Mouse (Mus musculus) frontal cortex, adult 2 months (tissue): ENCODE data around the gene Aurkaip1. TPM values are rescaled to one million over a fixed set of nuclear protein-coding genes. Genes with fewer than 3 reads are reported as not detected.

Experiments
- DNase-seq, 2 experiments: peaks; one replicate each; pipeline ENCODE4 v3.0.0; 2022; ENCODE audit warnings: low spot score in 1 of 2; ENCODE audit errors: extremely low spot score in 1 of 2
- polyA plus RNA-seq: library from polyadenylated mRNA; depleted of rRNA; stranded (reverse); fragments of >200 nt; gene quantifications from 2 replicates; pipeline ENCODE4 v1.2.3, GENCODE M21; 2012; rRNA removed

Aurkaip1 gene
- polyA plus RNA-seq, 1 experiment: 131 TPM

DNA sequence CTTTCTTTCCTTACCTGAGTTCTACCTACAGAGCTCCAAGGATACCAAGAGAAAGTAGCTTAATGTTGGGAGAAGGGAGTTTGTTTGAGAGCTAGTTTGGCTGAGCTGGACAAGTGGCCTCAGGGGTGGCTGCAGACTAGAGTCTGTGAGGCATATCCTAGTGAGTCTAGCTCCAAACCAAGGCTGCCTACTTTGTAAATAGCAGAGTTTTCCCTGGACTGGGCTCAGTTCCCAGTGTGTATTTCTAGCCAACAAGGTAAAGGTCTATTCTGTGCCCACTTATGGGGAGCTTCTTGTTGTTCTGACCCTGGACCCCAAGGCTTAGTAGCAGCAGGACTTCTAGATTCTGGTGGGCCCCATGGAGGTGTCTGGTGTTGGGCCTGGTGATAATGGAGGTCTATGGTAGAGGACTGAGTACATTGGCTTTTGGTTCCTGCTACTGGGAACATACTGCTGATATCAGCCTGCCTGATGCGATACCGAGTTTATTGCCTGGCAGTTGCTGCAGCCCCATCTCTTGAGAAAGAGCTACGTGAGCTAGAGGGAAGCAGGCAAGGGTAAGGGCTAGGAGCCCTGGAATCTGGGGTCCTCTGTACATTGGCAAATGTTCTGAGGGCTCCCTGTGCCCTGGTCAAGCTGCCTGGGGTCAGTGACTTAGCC is 18.9 kb downstream of the Aurkaip1 start:
- no peak for DNase-seq

- DNase-seq: no peak
Measured at GRCm38 (mm10) chr4:155851368-155851767, 20.3 kb downstream of the Aurkaip1 start.

DNA sequence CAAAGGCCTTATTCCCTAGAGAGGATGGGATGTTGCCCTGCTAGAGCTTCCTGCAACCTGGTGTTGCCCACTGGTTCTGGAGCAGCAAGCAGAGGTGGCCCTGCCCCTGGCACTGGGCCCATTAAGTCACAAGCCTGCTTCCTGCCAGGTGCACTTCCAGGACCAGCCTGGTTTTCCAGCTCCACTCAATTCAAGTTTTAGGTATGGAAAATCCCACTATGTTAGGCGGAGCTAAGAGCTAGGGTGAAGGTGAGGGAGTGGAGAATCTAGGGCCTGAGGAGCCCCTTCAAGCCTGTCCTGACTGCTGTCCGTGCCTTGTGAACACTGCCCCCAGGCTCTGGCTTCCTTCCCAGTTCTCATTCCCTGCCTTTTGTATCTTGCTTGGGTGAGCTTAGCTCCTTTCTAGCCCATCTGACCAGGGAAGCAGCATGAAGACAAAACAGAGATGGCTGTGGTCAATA is 20.9 kb downstream of the Aurkaip1 start:
- no peak for DNase-seq

- no peak for DNase-seq
Measured at GRCm38 (mm10) chr4:155853421-155853820, 22.3 kb downstream of the Aurkaip1 start.

GRCm38 (mm10) chr4:155854991-155855390 is 23.9 kb downstream of the Aurkaip1 start:
- no peak for DNase-seq

DNA sequence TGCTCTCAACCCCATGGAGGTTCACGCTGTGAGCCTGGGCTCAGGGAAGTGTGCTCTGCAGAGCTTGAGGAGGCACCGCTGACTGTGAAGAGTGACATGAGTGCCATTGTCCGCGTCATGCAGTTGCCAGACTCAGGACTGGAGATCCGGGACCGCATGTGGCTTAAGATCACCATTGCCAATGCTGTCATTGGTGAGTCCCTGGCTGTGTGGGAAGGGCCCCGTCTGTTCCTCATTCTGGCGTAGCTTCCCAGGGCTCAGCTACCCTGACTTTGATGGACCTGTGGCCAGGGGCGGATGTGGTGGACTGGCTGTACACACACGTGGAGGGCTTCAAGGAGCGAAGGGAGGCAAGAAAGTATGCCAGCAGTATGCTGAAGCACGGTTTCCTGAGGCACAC is 25.0 kb downstream of the Aurkaip1 start:
- no peak for DNase-seq

GRCm38 (mm10) chr4:155856881-155857280 is 25.8 kb downstream of the Aurkaip1 start:
- no peak for DNase-seq

DNA sequence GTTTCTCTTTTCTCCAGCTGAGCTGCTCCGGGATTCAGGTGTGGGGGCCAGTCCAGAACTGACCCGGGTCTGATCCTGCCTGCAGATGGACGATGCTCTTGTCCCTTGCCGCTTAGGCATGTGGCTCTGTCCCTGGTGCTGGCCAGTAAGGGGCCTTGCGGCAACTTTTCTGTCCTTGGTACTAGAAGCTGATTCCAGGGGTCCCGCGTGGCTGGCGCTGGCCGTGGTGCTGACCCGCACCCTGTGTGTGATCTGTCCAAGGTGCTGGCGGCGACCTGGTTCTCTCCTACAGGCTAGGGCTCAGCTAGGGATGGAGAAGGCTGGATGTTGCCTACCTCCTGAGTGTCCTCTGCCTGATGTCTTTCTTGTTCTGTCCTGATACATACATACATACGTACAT is 28.2 kb downstream of the Aurkaip1 start:
- no peak for DNase-seq

DNA sequence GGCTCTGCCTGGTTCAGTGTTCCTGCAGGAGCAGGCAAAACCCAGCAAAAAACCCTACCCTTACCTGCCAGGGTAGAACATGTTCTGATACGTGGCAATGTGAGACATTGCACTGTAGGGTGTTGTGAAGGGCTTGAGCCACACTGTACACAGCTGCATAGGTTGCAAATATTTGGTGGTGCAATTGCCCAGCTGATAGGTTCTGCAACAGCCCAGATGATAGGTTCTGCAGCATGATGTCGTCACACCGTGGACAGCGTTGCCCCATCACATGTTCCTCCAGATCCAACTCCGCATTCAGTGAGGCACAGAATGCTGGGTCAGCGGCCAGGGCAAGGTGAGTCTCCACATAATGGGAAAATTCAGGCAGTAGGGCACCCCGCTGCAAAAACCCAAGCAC is 30.7 kb downstream of the Aurkaip1 start:
- DNase-seq: no peak

- DNase-seq: no peak
Measured at GRCm38 (mm10) chr4:155863001-155863400, 31.9 kb downstream of the Aurkaip1 start, which contains the start of gene Tas1r3. TSS of gene Tas1r3 (minus strand) at chr4:155863362.

DNA sequence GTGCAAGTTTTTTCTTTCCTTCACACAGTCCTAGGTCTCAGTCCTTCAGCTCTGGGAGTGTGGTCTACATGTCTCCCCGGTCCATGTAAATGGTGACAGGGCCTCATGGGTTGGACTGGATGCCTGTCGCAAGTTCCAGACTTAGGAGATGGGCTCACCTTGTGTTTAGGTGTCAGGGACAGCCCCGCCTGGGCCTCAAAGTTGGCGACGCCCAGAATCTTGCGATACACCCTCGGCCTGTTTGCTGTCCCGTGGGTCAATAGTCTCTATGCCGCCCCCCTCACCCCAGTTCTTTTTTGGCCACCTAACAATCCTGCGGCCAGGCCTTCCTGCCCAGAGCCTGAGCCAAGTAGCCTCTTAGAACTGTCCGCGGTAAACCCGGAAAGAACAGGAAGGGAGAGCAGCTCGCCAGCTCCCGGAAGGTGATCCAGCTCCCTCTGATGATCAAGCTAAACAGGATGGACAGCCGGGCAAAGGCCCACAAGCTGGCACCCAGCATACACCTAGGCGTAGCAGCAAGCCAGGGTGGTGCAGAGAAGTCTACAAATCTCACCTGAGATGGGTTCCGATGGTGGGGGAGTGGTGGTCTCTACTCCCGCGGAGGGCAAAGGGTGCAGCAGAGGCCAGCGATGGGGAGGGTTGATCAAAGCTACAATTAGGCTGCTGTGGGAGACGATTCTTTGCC is 37.7 kb downstream of the Aurkaip1 start:
- DNase-seq: no peak

DNA sequence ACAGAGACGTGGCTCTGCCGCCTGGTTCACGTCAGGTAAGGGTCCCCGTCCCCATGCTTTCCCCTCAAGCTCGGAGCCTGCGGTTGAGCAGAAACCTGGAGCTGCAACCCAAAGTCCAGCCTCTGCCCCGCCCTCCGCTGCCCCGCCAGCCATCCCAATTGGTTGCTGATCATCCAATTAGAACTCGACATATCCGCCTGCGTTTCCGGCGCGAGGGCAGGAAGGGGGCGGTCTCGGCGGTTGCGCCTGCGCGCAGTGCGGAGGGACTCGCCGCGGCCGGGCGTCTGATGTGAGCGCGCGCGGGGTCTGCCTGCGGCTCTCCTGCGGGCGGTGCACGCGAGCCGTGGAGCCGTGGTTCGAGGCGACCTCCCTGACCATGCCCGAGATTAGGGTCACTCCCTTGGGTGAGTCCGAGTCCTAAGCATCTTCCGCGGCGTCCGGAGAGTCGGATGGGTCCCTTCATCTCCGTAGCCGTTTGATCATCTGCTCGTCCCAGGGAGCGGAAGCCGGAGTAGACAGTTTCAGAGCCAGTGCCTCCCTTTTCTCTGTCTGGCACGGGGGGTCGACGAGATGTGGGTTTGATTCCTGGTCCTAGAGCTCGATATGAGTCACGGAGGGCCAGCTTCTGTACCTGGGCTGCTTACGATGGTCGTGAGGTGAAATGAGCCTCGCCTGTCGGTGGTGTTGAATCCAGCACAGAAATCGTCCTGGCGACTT is 38.4 kb downstream of the Aurkaip1 start, which contains the start of the genes Cptp and Ints11:
TSS of gene Cptp (minus strand) at position 124 of the 717 bp plus-strand sequence.
TSS of gene Ints11 (plus strand) at position 230 of the 717 bp plus-strand sequence.
- DNase-seq: peak; percentile 93 to 98

DNA sequence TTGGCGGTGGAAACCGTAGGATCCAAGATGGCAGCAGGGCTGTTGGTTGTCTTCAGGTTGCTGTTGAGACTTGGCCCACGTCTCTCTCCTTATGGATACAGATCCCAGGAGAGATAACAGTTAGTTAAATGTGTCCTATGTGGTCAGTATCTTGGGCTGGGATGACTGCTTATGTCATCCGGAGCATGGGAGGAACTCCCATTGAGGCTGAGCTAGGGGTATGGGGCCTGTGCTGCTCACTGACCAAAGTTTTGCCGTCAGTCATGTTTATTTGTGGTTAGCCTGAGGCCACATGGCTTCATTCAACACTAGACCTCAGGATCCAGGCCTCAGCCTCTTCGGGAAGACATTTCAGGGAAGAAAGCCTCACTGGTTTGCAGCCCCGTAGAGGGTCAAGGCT is 40.3 kb downstream of the Aurkaip1 start:
- no peak for DNase-seq

Other genes with a start within 250 kb of the Aurkaip1 start
- 19.6 and 20.6 TPM in 2 replicates for gene Slc35e2, start 229.9 kb upstream of the Aurkaip1 start, polyA plus RNA-seq
- gene Cdk11b, start 206.4 kb upstream of the Aurkaip1 start, polyA plus RNA-seq: 60.7 and 65.4 TPM in 2 replicates
- gene Gm10563, start 185.9 kb upstream of the Aurkaip1 start, polyA plus RNA-seq: not detected in 2 replicates
- 4.6 TPM in 2 replicates for gene Mmp23, start 177.9 kb upstream of the Aurkaip1 start, polyA plus RNA-seq
- gene Mib2, start 162.1 kb upstream of the Aurkaip1 start, polyA plus RNA-seq: 136 and 143 TPM in 2 replicates
- gene Fndc10, start 136.9 kb upstream of the Aurkaip1 start, polyA plus RNA-seq: 52.0 and 57.4 TPM in 2 replicates
- 134 and 142 TPM in 2 replicates for gene Ssu72, start 126.5 kb upstream of the Aurkaip1 start, polyA plus RNA-seq
- gene Tmem240, start 96.5 kb upstream of the Aurkaip1 start, polyA plus RNA-seq: 62.9 and 63.6 TPM in 2 replicates
- 88.4 and 95.8 TPM in 2 replicates for gene Atad3a, start 70.2 kb upstream of the Aurkaip1 start, polyA plus RNA-seq
- gene Vwa1, start 56.6 kb upstream of the Aurkaip1 start, polyA plus RNA-seq: 30.7 and 31.8 TPM in 2 replicates
- 24.2 and 26.8 TPM in 2 replicates for gene Tmem88b, start 45.4 kb upstream of the Aurkaip1 start, polyA plus RNA-seq
- not detected in 2 replicates for gene Ankrd65, start 40.8 kb upstream of the Aurkaip1 start, polyA plus RNA-seq
- gene Mrpl20, start 28.4 kb upstream of the Aurkaip1 start, polyA plus RNA-seq: 101 and 116 TPM in 2 replicates
- 127 and 144 TPM in 2 replicates for gene Ccnl2, start 18.8 kb upstream of the Aurkaip1 start, polyA plus RNA-seq
- 19.0 and 19.3 TPM in 2 replicates for gene Mxra8, start 8.4 kb downstream of the Aurkaip1 start, polyA plus RNA-seq
- gene Dvl1, start 16.1 kb downstream of the Aurkaip1 start, polyA plus RNA-seq: 129 and 134 TPM in 2 replicates
- 0.36 and 0.38 TPM in 2 replicates for gene Tas1r3, start 32.1 kb downstream of the Aurkaip1 start, polyA plus RNA-seq
- 19.6 and 22.3 TPM in 2 replicates for gene Cptp, start 38.2 kb downstream of the Aurkaip1 start, polyA plus RNA-seq
- 36.9 and 41.1 TPM in 2 replicates for gene Ints11, start 38.3 kb downstream of the Aurkaip1 start, polyA plus RNA-seq
- 86.6 and 87.9 TPM in 2 replicates for gene Pusl1, start 60.5 kb downstream of the Aurkaip1 start, polyA plus RNA-seq
- gene Acap3, start 60.5 kb downstream of the Aurkaip1 start, polyA plus RNA-seq: 101 and 109 TPM in 2 replicates
- gene Ube2j2, start 112.6 kb downstream of the Aurkaip1 start, polyA plus RNA-seq: 69.5 and 70.8 TPM in 2 replicates
- gene C1qtnf12, start 131.0 kb downstream of the Aurkaip1 start, polyA plus RNA-seq: 14.3 and 17.1 TPM in 2 replicates
- gene B3galt6, start 161.4 kb downstream of the Aurkaip1 start, polyA plus RNA-seq: 9.7 and 10.6 TPM in 2 replicates
- gene Sdf4, start 161.6 kb downstream of the Aurkaip1 start, polyA plus RNA-seq: 123 and 128 TPM in 2 replicates
- gene Tnfrsf4, start 182.6 kb downstream of the Aurkaip1 start, polyA plus RNA-seq: 3.6 and 5.9 TPM in 2 replicates
- gene Tnfrsf18, start 194.9 kb downstream of the Aurkaip1 start, polyA plus RNA-seq: 0.22 and 0.27 TPM in 2 replicates
- 0.04 and 0.06 TPM in 2 replicates for gene Ttll10, start 228.1 kb downstream of the Aurkaip1 start, polyA plus RNA-seq